Mouse (Mus musculus) liver, adult 2 months (tissue): ENCODE measurements around the gene Tmem216. TPM values are rescaled to one million over a fixed set of nuclear protein-coding genes. Genes with fewer than 3 reads are reported as not detected.

ENCODE experiments used
- DNase-seq: peaks from one replicate; pipeline ENCODE4 v3.0.0-alpha.2; 2011; ENCODE audit warnings: low read depth, low spot score; ENCODE audit errors: extremely low read depth
- H3K27ac ChIP-seq: fragments of 200-500 bp; replicated peaks from 2 replicates; pipeline ENCODE4 v1.5.1; 2012; ENCODE audit warnings: low read depth, mild to moderate bottlenecking, control low read depth, inconsistent platforms, low read length; ENCODE audit not compliant: insufficient read depth
- H3K27me3 ChIP-seq: fragments of 200-500 bp; 2 replicates; pipeline ENCODE4 v1.6.1; 2012; ENCODE audit warnings: mild to moderate bottlenecking, moderate library complexity, low read length, inconsistent platforms; ENCODE audit not compliant: control insufficient read depth, insufficient read depth
- H3K36me3 ChIP-seq: fragments of 200-500 bp; 2 replicates; pipeline ENCODE4 v1.6.1; 2012; ENCODE audit warnings: low read length, inconsistent platforms; ENCODE audit not compliant: control insufficient read depth, insufficient read depth
- H3K4me1 ChIP-seq: fragments of 200-500 bp; 2 replicates; pipeline ENCODE4 v1.6.1; 2011; ENCODE audit warnings: low read length; ENCODE audit not compliant: control insufficient read depth, insufficient read depth
- H3K4me3 ChIP-seq: fragments of 200-500 bp; 2 replicates; pipeline ENCODE4 v1.5.1; 2011; ENCODE audit warnings: low read depth, mild to moderate bottlenecking, control low read depth, low read length, moderate library complexity; ENCODE audit not compliant: insufficient read depth
- H3K79me2 ChIP-seq: fragments of 200-500 bp; 2 replicates; pipeline ENCODE4 v1.6.1; 2012; ENCODE audit warnings: inconsistent platforms, mild to moderate bottlenecking, low read length, moderate library complexity; ENCODE audit not compliant: control insufficient read depth, insufficient read depth
- H3K9ac ChIP-seq: fragments of 200-500 bp; 2 replicates; pipeline ENCODE4 v1.6.1; 2012; ENCODE audit warnings: low read depth, mild to moderate bottlenecking, control low read depth, inconsistent platforms, low read length
- CTCF ChIP-seq: fragments of 200-500 bp; IDR thresholded peaks from 2 replicates; pipeline ENCODE4 v1.5.1; 2011; ENCODE audit warnings: low read depth, low read length, control low read depth
- POLR2A ChIP-seq: fragments of 200-500 bp; IDR thresholded peaks from 2 replicates; pipeline ENCODE4 v1.6.1; 2011; ENCODE audit warnings: low read length, control low read depth; ENCODE audit not compliant: insufficient read depth; ENCODE audit errors: extremely low read depth
- WGBS: fragments of 180-500 bp; shearing (Covaris S2); methylation state at CpG from one replicate; pipeline ENCODE4 v1.1.7; 2018; 5-methylcytosine and 5-hydroxymethylcytosine counted together
- polyA plus RNA-seq: library from polyadenylated mRNA; depleted of rRNA; stranded (reverse); fragments of >200 nt; gene quantifications from 2 replicates; pipeline ENCODE4 v1.2.3, GENCODE M21; 2012
- total RNA-seq: library from RNA; depleted of rRNA; stranded (reverse); fragments of >200 nt; gene quantifications from 2 replicates; pipeline ENCODE4 v1.2.3, GENCODE M21; 2014

Gene Tmem216
- total and polyA plus RNA-seq, 2 experiments, result 3.7 to 11.3 TPM

- no peak overlapping the region for H3K4me3 ChIP-seq
- H3K36me3 ChIP-seq, result peaks cover 26% of the 10 kb centered on the region
- no peak overlapping the region for H3K9ac ChIP-seq
- H3K4me1 ChIP-seq, result peaks cover 35% of the 10 kb centered on the region
- H3K79me2 ChIP-seq, result no peaks in the 10 kb centered on the region
- no peaks in the 10 kb centered on the region for H3K27me3 ChIP-seq
- DNase-seq, result peak; percentile 59
- H3K27ac ChIP-seq, result 0 out of 2 replicates have a peak overlapping the region, but pooled peaks have one; percentile 5
- TF ChIP-seq POLR2A, result no peak
- no peak for TF ChIP-seq CTCF
- WGBS, result 62% methylated on average over 5 of the region's 5 CpGs
These were observed 33.3 kb upstream of the Tmem216 start for GRCm38 (mm10) chr19:10589127-10589857.

- no peak for TF ChIP-seq POLR2A
- no peak for TF ChIP-seq CTCF
- peak overlapping the region; percentile 58 for H3K27ac ChIP-seq
- H3K9ac ChIP-seq, result no peak overlapping the region
- H3K4me1 ChIP-seq, result peaks cover 16% of the 10 kb centered on the region
- peaks cover 13% of the 10 kb centered on the region; the same call in 1 of the 2 replicates for H3K36me3 ChIP-seq
- H3K4me3 ChIP-seq, result no peak overlapping the region
- 33% methylated on average over 8 of the region's 8 CpGs for WGBS
- no peaks in the 10 kb centered on the region for H3K79me2 ChIP-seq
- peak; percentile 72 for DNase-seq
- no peaks in the 10 kb centered on the region for H3K27me3 ChIP-seq
These were observed 31.2 kb upstream of the Tmem216 start for GRCm38 (mm10) chr19:10587231-10587630.

GRCm38 (mm10) chr19:10585112-10585511, 29.1 kb upstream of the Tmem216 start:
- no peak for TF ChIP-seq POLR2A
- no peak for TF ChIP-seq CTCF
- H3K27ac ChIP-seq, result no peak overlapping the region
- no peak for DNase-seq
- 29% methylated on average over 8 of the region's 8 CpGs for WGBS
- peaks cover 7% of the 10 kb centered on the region; the same call in 1 of the 2 replicates for H3K4me1 ChIP-seq
- no peaks in the 10 kb centered on the region for H3K79me2 ChIP-seq
- no peak overlapping the region for H3K9ac ChIP-seq
- no peak overlapping the region for H3K4me3 ChIP-seq
- H3K27me3 ChIP-seq, result no peaks in the 10 kb centered on the region
- peaks cover 14% of the 10 kb centered on the region; the same call in 1 of the 2 replicates for H3K36me3 ChIP-seq

GRCm38 (mm10) chr19:10583550-10584146, 27.6 kb upstream of the Tmem216 start:
- TF ChIP-seq CTCF (no peak), POLR2A (no peak)
- 26% methylated on average over 7 of the region's 7 CpGs for WGBS
- H3K27ac ChIP-seq, result no peak overlapping the region
- H3K9ac ChIP-seq, result no peak overlapping the region
- H3K36me3 ChIP-seq, result peaks cover 13% of the 10 kb centered on the region; the same call in 1 of the 2 replicates
- peaks cover 7% of the 10 kb centered on the region; the same call in 1 of the 2 replicates for H3K4me1 ChIP-seq
- no peak for DNase-seq
- no peaks in the 10 kb centered on the region for H3K79me2 ChIP-seq
- H3K27me3 ChIP-seq, result no peaks in the 10 kb centered on the region
- H3K4me3 ChIP-seq, result no peak overlapping the region

GRCm38 (mm10) chr19:10581984-10582383, 25.9 kb upstream of the Tmem216 start:
- WGBS, result 91% methylated on average over 6 of the region's 6 CpGs
- H3K27ac ChIP-seq, result no peak overlapping the region
- H3K79me2 ChIP-seq, result no peaks in the 10 kb centered on the region; the same call in 1 of the 2 replicates
- H3K36me3 ChIP-seq, result peaks cover 13% of the 10 kb centered on the region; the same call in 1 of the 2 replicates
- no peak overlapping the region for H3K4me3 ChIP-seq
- H3K9ac ChIP-seq, result no peak overlapping the region
- no peak for DNase-seq
- no peaks in the 10 kb centered on the region for H3K27me3 ChIP-seq
- peaks cover 6% of the 10 kb centered on the region; the same call in 1 of the 2 replicates for H3K4me1 ChIP-seq
- TF ChIP-seq CTCF, result no peak
- no peak for TF ChIP-seq POLR2A

- Histone ChIP-seq H3K4me3 (no peak overlapping the region), H3K27ac (no peak overlapping the region), H3K79me2 (no peaks in the 10 kb centered on the region; the same call in 1 of the 2 replicates), H3K27me3 (no peaks in the 10 kb centered on the region), H3K9ac (no peak overlapping the region), H3K36me3 (peaks cover 11% of the 10 kb centered on the region; the same call in 1 of the 2 replicates), H3K4me1 (peaks cover 8% of the 10 kb centered on the region; the same call in 1 of the 2 replicates)
- TF ChIP-seq POLR2A (no peak), CTCF (no peak)
- 81% methylated on average over 3 of the region's 3 CpGs for WGBS
- DNase-seq, result no peak
These were observed 24.7 kb upstream of the Tmem216 start for GRCm38 (mm10) chr19:10580761-10581160.
